Mouse (Mus musculus): Measurements from ENCODE around the gene Stk11ip.
A peak's percentile ranks its signal among the peaks of the same experiment; 100 is the strongest.

Gene Stk11ip

DNA sequence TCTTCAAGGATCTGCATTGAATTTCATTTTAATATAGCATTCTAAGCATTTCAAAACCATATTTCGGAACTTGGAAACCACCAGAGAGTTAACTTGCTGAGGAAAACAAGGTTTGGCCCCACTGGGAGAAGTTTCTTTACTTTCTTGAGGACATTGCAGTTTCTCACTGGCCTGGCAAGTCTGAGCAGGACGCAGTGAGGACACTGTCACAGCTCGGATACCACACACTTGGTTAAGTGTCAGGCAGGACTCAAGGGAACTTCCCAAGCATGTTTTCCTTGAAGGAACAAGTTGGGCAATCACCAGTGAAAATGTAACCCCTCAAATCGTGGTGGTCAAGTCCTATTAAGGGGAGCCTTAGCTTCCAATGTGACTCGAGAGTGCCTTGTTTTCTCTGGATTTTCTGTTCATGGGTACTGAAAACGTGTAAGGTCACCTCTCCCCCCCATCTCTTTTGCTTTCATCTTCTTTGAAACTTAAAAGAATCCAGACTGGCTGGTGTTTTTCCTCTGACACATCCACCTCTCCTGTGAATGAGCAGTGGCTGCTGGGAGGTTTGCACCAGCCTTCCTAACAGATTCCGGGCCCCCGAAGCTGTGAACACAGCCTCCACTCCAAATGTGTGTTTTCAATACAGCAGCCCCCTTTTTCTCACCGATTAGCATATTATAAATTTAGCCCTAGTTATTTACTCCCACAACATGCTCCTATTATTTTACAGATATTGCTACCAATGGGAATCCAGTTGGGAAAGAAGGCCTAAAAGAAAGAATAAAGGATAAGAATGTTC is 16.9 kb upstream of the Stk11ip start:
- no peak for DNase-seq (ENCODE audit: low read depth, low spot score)

DNA sequence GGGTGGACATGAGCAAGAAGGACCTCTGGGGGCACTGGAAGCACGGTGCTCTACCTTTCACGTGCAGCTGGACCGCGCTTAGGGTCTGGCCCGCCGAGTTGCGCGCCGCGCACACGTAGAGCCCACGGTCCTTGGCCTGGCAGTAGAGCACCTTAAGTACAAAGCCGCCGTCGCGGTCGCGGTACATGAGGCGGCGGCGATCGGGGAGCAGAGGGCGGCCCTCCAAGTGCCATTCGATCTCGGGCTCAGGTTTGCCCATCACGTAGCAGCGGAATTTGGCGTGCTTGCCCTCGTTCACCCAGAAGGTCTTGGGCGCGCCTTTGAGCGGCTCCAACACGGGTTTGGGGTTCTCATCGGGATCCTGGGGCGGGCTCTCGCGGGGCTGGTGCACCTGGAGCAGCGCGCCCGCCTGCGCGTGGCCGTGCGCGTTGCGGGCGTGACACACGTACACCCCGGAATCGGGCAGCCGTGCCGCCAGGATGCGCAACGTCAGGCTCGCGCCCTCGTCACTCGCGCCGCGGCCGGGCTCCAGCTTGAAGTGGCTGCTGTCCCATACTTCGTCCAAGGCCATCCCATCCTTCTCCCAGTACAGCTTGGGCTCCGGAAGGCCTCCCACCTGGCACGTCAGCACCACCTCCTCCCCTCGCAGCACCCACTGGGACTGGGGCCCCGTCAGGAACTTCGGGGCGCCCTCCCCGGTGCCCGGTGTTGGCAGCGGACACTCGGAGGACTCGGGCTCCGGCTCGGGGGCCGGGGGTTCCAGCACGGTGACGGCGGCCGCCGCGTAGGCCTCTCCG is 16.0 kb upstream of the Stk11ip start:
- DNase-seq (ENCODE audit: low read depth, low spot score) = peak; percentile 66

DNA sequence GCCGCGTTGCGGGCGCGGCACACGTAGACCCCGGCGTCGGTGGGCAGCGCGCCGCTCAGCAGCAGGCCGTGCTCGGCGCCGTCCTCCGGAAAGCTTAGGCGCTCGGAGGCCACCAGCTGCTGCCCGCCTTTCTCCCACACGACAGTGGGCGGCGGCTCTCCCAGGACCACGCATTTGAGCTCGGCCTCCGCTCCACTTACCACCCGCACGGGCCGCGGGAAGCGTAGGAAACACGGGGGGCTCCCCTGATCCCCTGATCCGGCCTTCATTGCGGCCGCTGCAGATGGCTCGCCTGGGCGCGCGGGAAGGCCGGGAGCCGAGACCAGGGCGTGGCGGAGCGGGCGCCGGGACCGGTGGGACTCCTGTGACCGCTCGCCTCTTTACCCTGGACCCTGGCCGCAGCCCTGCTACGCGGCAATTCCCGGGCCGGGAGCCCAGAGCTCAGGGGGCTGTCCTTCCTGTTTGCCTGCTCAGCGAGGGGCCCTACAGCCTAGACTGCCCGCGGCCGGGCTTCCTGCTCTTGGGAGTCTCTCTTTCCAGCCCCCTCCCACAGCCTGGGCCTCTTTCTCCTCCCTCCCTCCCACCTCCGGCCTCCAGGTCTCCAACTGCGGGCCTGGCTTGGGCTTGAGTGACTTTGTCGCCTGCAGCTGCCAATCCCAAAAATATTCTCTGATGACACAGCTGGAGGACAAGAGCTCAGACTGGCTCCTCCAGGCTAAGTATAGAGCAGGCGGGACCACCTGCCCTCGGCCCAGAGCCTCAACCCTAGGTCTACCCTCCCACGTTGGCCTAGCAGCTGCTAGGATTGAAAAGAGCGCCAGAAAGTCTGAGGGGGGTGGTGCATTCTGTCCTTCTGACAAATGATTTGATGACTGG is 15.1 kb upstream of the Stk11ip start, which contains the start of gene Obsl1:
Obsl1 (minus strand) TSS at position 497 of the 876 bp plus-strand sequence.
- DNase-seq (ENCODE audit: low read depth, low spot score) = peak; percentile 79

DNA sequence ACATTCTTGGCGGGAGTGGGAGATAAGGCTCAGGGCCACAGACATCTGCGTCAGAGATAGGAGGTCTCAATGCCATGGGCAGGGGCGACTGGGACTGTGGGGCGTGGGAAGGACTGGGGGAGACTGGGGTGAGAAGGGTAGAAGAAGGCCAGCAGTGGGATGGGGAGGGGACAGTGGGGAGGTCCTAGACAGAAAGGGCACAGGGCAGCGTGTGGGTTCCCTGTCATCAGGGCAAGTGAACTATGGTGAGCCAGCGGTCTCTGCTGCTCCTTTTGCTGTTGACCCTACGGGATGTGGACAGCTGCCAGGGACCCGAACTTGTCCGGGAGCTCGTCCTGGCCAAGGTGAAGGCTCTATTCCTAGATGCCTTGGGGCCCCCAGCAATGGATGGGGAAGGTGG is 14.3 kb upstream of the Stk11ip start, which contains the start of gene Inha:
Inha (plus strand) TSS at position 72 of the 400 bp plus-strand sequence.
- DNase-seq (ENCODE audit: low read depth, low spot score) = no peak

DNA sequence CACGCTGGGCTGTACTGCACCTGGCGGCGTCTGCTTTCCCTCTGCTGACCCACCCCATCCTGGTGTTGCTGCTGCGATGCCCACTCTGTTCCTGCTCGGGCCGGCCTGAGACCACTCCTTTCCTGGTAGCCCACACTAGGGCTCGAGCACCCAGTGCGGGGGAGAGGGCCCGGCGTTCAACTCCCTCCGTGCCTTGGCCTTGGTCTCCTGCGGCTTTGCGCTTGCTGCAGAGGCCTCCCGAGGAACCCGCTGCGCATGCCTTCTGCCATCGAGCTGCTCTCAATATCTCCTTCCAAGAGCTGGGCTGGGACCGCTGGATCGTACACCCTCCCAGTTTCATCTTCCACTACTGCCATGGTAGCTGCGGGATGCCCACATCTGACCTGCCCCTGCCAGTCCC is 11.7 kb upstream of the Stk11ip start:
- no peak for DNase-seq (ENCODE audit: low read depth, low spot score)

DNA sequence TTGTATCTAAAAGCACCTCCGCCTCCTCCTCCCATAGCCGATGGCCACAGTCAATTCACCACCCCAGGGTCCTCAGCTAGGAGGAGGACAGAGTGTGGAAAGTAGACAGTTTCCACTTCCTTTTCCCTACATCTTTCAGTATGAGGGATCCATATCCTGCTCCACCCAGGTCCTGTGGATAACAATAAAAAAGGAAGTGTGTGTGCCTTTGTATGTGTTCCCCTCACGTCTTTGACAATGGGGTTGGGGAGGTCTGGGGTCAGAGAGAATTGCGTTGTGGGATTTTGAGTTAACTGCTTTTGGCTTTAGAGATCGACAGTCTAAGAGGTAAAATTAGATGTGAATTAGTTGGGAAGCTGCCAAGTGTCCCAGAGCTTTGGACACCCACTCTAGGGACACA is 11.2 kb upstream of the Stk11ip start:
- no peak for DNase-seq (ENCODE audit: low read depth, low spot score)

DNA sequence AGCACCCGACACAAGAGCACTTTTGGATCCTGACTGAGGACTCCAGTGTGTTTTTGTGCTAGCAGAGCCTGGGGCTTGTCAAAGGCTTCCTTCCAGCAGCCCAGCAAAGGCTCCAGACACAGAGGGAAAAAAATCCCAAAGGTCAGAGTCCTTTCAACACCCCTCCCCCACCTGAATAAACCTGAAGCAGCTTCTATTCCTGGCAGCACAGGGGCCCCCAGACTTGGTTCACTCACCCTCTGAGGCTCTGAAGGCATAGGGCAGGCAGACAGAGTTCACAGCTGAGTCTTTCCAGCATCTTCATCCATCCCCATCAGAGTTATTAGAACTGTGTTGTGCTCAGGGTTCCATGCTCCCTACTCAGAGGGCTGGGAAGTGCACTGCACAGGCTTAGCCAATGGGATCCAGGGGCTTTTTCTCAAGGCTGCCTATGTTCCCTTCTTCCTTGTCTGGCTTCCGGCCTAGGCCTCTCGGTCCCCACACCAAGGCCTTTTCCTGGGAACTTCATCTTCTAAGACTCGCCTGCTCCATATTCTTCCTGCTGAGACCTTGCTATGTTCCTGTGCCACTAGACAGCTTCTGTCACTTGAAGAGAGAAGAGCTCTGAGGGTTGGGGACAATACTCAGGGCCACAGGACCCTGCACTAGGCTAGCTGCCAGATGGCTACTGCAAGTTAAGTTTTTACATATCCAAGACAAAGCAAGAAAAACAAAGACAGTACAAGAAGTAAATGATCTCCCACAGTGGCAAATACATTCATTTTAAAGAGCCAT is 9.7 kb upstream of the Stk11ip start:
- peak; percentile 79 for DNase-seq (ENCODE audit: low read depth, low spot score)

DNA sequence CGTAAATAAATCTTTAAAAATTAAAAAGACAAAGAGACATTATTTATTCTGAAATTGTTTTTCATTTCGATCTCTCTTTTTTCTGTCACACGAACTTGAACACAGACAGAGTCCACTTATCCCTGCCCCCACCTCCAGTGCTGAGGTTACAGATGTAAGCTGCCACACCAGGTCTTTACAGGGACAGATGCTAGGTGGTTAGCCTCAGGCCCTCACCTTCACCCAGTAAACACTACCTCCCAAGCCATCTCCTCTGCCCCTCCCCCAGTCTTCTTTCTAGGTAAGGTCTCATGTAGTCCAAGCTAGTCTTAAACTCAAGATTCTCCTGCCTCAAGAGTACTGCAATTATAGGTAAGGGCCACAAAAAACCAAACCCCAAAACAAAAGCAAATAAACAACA is 8.8 kb upstream of the Stk11ip start:
- no peak for DNase-seq (ENCODE audit: low read depth, low spot score)

DNA sequence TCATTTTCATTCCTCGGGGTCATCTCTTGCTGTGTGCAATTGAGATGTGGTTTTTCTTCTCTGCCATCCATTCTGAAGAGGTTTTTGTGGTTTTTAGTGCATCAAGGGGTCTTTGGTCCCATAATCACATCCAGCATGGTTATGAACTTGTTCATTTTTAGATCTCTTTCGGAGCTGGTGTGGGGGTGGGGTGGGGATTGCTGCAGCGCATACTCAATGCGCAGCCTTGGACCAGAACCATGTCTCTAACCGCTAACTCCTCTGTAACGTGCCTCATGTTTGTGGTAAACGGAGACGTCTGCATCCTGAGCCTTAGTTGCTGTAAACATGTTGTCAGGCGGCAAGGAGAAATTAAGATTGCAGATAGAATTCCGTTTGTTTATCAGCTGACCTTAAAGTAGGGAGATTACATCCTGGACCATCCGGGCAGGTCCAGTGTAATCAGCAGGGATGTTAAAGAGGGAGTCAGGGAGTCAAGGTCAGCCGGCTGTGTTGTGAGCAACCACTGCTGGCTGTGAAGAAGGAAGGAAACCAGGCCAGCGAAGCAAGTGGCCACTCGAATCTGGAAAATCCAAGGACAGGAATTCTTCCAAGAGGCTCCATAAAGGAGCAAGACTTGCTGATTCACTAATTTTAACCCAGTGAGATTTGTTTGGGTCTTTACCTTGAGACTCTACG is 4.5 kb upstream of the Stk11ip start:
- DNase-seq (ENCODE audit: low read depth, low spot score) = no peak

DNA sequence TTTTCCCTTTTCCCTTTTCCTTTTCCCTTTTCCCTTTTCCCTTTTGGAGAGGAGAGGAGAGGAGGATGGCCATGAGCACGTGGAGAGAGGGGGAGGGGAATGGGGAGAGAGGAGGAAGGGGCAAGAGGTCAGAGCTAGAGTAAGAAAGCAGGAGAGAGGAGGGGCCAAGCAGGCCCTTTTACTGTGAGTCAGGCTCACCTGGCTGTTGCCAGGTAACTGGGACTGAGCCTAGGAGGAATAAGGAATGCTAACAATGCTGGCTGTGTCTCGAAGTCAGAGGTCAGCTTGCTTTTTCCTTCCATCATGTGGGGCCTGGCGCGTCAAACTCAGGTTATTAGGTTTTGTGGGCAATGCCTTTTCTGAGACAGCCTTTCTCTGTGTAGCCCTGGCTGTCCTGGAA is 3.3 kb upstream of the Stk11ip start:
- DNase-seq (ENCODE audit: low read depth, low spot score) = peak; percentile 90

DNA sequence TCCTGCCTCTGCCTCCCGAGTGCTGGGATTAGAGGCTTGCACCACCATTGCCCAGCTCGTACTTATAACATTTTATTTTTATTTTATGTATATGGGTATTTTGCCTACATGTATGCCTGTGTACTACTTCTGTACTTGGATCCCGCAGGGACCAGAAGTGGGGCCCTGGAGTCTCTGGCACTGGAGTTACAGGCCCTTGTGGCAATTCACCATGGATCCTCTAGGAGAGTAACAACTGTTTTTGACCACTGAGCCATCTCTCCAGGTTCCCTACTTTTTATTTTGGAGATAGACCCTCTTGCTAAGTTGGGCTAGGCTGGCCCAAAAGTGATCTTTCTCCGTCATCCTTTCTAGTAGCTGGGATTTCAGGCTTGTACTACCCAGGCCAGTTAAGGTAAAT is 2.9 kb upstream of the Stk11ip start:
- peak; percentile 49 for DNase-seq (ENCODE audit: low read depth, low spot score)

DNA sequence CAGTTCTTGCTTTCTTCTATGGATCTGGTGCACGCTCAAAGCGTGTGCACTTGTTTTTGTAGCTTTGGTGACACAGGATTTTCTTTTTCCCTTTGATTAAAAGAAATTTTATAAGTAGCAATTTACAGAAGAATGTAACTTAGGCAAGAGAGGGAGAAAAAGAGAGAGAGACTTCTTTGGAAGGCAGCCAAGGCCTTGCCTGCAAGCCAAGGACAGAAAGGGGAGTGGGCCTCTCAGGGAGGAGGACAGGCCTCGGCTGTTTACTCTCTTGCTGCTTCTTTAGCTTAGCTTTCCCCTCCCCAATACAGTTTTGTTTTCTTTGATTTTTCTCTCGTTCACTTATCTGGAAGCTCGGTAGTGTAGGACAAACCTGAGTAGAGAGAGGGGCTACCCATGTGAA is 1.8 kb upstream of the Stk11ip start:
- no peak for DNase-seq (ENCODE audit: low read depth, low spot score)

DNA sequence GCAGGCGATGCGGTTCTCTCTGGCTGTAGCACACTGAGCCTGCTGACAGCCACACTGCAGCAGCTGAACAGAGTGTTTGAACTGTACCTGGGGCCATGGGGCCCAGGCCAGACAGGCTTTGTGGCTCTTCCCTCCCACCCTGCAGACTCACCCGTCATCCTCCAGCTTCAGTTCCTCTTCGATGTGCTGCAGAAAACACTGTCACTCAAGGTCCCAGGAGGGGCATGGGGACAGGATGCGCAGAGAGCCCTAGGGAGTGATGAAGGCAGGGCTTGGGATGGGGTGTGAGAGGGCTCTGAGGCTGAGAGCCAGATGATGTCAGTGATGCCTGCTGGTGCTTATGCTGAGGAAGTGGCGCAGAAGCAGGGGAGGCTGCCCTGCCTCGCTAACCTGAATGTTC is 3.4 kb downstream of the Stk11ip start:
- no peak for DNase-seq (ENCODE audit: low read depth, low spot score)

DNA sequence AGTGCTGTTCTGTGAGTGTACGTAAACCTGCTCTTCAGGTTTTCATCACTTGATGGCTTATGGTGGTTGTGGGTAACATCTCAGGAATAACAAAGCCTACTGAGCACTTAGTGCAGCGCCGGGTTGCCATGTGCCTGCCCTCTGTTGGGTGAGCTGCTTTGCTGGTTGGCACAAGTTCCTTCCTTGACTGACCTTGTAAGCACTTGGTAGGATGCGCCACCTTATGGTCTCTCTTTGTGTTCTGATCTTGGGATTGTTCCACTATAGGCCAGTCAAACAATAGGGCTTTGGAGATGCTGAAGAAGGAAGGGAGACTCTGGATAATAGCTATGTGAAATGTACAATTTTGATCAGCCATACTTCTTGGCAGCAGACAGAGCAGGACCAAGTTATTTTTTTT is 9.2 kb downstream of the Stk11ip start:
- no peak for DNase-seq (ENCODE audit: low read depth, low spot score)

DNA sequence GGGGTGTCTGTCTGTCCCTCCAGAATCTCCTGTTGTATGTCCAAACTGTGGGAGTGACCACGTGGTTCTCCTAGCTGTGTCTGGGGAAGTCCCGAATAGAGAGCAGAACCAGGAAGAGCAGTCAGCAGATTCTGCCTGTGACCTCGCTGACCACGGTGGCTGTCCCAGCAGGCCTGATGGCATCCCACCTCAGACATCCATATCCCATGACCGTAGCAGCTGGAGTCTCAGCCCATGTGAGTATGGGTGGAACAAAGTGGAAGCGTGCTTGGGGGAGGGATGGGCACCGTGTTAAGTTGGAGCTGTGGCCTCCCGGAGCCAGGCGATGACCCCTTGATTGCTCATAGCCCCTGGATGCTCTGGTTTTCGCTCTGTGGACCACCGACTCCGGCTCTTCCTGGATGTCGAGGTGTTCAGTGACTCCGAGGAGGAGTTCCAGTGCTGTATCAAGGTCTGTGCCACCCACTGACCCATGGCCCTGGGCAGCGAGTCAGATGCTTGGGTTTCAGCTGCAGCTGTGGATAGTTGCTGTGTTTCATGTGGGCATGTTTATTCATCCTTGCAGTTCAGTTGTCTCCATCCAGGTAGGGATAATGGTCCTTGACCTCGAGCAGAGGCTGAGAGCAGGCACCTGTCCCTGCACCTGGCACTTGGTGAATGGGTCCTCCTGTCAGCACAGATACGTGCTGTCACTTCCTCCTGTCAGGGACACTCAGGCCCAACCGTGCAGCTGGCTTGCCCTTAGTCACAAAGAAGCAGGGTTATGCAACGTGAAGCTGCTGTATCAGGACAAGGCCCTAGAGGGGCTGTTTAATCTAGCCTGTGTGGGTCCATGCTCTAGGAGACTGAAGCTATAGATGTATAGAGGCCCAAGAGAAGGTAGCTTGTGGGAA is 11.2 kb downstream of the Stk11ip start:
- DNase-seq (ENCODE audit: low read depth, low spot score) = no peak

DNA sequence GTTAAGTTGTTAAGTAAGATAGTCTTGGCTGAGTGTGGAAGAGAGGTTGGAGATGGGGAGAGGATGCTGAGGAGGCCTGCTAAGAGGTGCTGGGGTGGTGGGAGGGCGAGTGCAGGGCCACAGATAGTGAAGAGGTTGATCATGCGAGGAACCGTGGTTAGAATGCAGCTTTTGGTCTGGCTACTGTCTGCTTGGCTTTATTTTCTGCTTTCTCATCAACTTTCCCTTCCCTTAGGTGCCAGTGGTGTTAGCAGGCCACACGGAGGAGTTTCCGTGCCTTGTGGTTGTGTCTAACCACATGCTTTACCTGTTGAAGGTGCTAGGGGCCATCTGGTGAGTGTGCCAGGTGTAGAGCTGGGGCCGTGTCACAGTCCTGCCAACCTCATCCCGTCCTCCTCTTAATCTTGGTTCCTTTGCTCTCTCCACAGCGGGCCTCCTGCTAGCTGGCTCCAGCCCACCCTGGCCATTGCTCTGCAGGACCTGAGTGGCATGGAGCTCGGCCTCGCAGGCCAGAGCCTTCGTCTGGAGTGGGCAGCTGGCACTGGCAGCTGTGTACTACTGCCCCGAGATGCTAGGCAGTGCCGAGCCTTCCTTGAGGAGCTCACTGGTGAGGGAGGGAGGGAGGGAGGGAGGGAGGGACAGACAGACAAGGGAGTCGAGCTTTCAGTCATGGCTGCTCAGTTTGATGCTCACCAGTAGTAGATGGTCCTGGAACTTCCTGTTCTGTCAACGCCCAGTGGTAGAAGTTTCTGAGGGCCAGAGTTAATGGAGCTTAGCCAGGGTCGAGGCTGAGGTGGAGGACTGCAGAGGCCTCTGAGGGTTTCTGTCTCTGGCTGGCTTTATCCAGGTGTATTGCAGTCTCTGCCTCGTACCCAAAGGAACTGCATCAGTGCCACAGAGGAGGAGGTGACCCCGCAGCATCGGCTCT is 12.3 kb downstream of the Stk11ip start:
- DNase-seq (ENCODE audit: low read depth, low spot score) = no peak

DNA sequence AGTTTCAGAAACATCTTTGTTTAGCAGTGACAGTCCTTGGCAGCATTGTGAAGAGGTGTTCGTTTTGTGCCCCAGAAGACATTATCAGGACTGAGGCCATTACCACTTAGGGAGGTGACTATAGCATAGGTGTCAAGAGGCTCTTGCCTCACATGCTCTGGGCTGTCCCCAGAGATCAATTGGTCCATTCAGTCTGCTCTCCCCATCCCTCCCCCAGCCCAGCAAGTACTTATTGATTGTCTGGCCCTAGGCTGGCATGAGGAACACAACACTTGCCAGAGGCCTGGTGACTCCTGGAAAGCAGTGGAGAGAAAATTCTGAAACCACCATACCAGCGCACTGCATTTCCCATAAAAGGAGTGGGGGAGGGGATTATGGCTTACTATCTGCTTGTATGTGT is 16.3 kb downstream of the Stk11ip start:
- no peak for DNase-seq (ENCODE audit: low read depth, low spot score)

DNA sequence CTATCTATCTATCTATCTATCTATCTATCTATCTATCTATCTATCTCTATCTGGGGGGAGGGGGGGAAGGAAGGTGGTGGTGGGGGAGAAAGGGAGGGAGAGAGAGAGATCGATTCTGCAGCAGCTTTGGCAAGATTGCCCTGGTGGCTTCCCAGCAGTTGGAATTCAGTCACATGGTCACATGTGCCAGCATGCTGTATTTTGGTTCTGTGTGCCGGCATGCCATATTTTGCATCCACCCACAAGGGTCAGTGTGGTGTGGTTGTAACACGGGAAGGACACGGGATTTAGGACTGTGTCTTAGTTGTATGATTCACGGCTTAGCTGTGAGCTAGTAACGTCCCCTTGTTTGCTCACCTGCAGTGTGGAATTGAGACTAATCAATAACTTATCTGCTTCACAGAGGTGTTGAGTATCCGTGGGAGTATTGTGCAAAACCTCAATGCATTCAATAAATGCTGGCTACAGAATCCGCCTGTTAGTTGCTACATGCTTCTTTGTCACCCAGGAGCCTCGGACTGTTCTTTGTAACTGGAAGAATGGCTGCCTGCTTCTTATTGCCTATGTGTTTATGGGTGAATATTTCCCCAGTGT is 17.4 kb downstream of the Stk11ip start:
- DNase-seq (ENCODE audit: low read depth, low spot score) = no peak
